Mouse (Mus musculus) heart, embryonic 10.5 days (tissue): ENCODE data around the gene Stx19. TPM values are rescaled to one million over a fixed set of nuclear protein-coding genes. Genes with fewer than 3 reads are reported as not detected.

ENCODE experiments used
- DNase-seq: peaks from one replicate; pipeline ENCODE4 v3.0.0-alpha.2; 2017; ENCODE audit warnings: low spot score
- H3K27ac ChIP-seq: fragments of 300-500 bp; sonication (generic); 2 replicates; pipeline ENCODE4 v1.5.1; 2016; ENCODE audit warnings: mild to moderate bottlenecking
- H3K27me3 ChIP-seq: fragments of 300-500 bp; sonication (generic); 2 replicates; pipeline ENCODE4 v1.6.1; 2016; ENCODE audit warnings: mild to moderate bottlenecking; ENCODE audit not compliant: poor library complexity, insufficient read depth, severe bottlenecking
- H3K36me3 ChIP-seq: fragments of 300-500 bp; sonication (generic); 2 replicates; pipeline ENCODE4 v1.6.1; 2016; ENCODE audit warnings: mild to moderate bottlenecking, moderate library complexity
- H3K4me1 ChIP-seq: fragments of 300-500 bp; sonication (generic); 2 replicates; pipeline ENCODE4 v1.6.1; 2016; ENCODE audit warnings: mild to moderate bottlenecking
- H3K4me3 ChIP-seq: fragments of 300-500 bp; sonication (generic); 2 replicates; pipeline ENCODE4 v1.5.1; 2016; ENCODE audit warnings: mild to moderate bottlenecking, moderate library complexity
- H3K9me3 ChIP-seq: fragments of 300-500 bp; sonication (generic); 2 replicates; pipeline ENCODE4 v1.6.1; 2016; ENCODE audit warnings: mild to moderate bottlenecking, moderate library complexity
- WGBS: fragments of 180-500 bp; shearing (Covaris S2); methylation state at CpG from one replicate; pipeline ENCODE4 v1.1.7; 2016; 5-methylcytosine and 5-hydroxymethylcytosine counted together
- microRNA-seq: library from miRNA; unstranded; fragments of <30 nt; microRNA quantifications from one replicate; pipeline ENCODE4, GENCODE M21; 2017
- polyA plus RNA-seq: library from polyadenylated mRNA; unstranded; fragments of >200 nt; fragmentation: Nextera tagmentation; extraction: Ambion mirVana; gene quantifications from 2 replicates; pipeline ENCODE4 v1.2.1, GENCODE M21; 2016

Stx19 gene
- polyA plus RNA-seq, 1 experiment from 2014 or later, result 0.20 TPM

- WGBS, result 70% methylated on average over 6 of the region's 6 CpGs
- H3K9me3 ChIP-seq, result no peaks in the 10 kb centered on the region
- no peak for DNase-seq
- H3K4me3 ChIP-seq, result no peak overlapping the region; the same call in 1 of the 2 replicates
- no peaks in the 10 kb centered on the region; the same call in 1 of the 2 replicates for H3K4me1 ChIP-seq
- no peaks in the 10 kb centered on the region for H3K27me3 ChIP-seq
- no peaks in the 10 kb centered on the region for H3K36me3 ChIP-seq
- no peak overlapping the region for H3K27ac ChIP-seq
These were observed 40.9 kb downstream of the Stx19 start for GRCm38 (mm10) chr16:62855385-62855784.

- DNase-seq, result no peak
- H3K4me1 ChIP-seq, result no peaks in the 10 kb centered on the region; the same call in 1 of the 2 replicates
- H3K9me3 ChIP-seq, result no peaks in the 10 kb centered on the region
- 97% methylated on average over 2 of the region's 2 CpGs for WGBS
- no peaks in the 10 kb centered on the region for H3K36me3 ChIP-seq
- H3K27ac ChIP-seq, result no peak overlapping the region
- H3K4me3 ChIP-seq, result no peak overlapping the region
- no peaks in the 10 kb centered on the region for H3K27me3 ChIP-seq
These were observed 41.8 kb downstream of the Stx19 start for GRCm38 (mm10) chr16:62856273-62856672.

- Histone ChIP-seq H3K4me1 (no peaks in the 10 kb centered on the region; the same call in 1 of the 2 replicates), H3K9me3 (no peaks in the 10 kb centered on the region), H3K36me3 (no peaks in the 10 kb centered on the region), H3K4me3 (no peak overlapping the region), H3K27ac (no peak overlapping the region), H3K27me3 (no peaks in the 10 kb centered on the region)
- DNase-seq, result no peak
- 87% methylated on average over 2 of the region's 2 CpGs for WGBS
These were observed 43.0 kb downstream of the Stx19 start for GRCm38 (mm10) chr16:62857498-62857897.

- Histone ChIP-seq H3K4me3 (no peak overlapping the region), H3K4me1 (no peaks in the 10 kb centered on the region; the same call in 1 of the 2 replicates), H3K27me3 (no peaks in the 10 kb centered on the region), H3K27ac (no peak overlapping the region), H3K9me3 (no peaks in the 10 kb centered on the region), H3K36me3 (no peaks in the 10 kb centered on the region)
- DNase-seq, result no peak
- 85% methylated on average over 1 of the region's 1 CpGs for WGBS
These were observed 43.5 kb downstream of the Stx19 start for GRCm38 (mm10) chr16:62858018-62858417.

- Histone ChIP-seq H3K4me1 (no peaks in the 10 kb centered on the region), H3K27ac (no peak overlapping the region), H3K9me3 (no peaks in the 10 kb centered on the region), H3K36me3 (no peaks in the 10 kb centered on the region), H3K4me3 (no peak overlapping the region), H3K27me3 (no peaks in the 10 kb centered on the region)
- WGBS, result 83% methylated on average over 1 of the region's 1 CpGs
- DNase-seq, result no peak
These were observed 45.7 kb downstream of the Stx19 start for GRCm38 (mm10) chr16:62860140-62860539.

GRCm38 (mm10) chr16:62861455-62861854 is 47.0 kb downstream of the Stx19 start:
- H3K4me3 ChIP-seq, result no peak overlapping the region
- no peaks in the 10 kb centered on the region for H3K4me1 ChIP-seq
- DNase-seq, result no peak
- no peak overlapping the region for H3K27ac ChIP-seq
- WGBS, result 56% methylated on average over 6 of the region's 6 CpGs
- no peaks in the 10 kb centered on the region for H3K9me3 ChIP-seq
- H3K27me3 ChIP-seq, result no peaks in the 10 kb centered on the region
- H3K36me3 ChIP-seq, result no peaks in the 10 kb centered on the region

GRCm38 (mm10) chr16:62872688-62873117 is 58.2 kb downstream of the Stx19 start:
- no peak overlapping the region for H3K27ac ChIP-seq
- no peaks in the 10 kb centered on the region for H3K36me3 ChIP-seq
- no peaks in the 10 kb centered on the region for H3K4me1 ChIP-seq
- 77% methylated on average over 5 of the region's 5 CpGs for WGBS
- no peaks in the 10 kb centered on the region for H3K27me3 ChIP-seq
- H3K4me3 ChIP-seq, result no peak overlapping the region
- H3K9me3 ChIP-seq, result no peaks in the 10 kb centered on the region
- DNase-seq, result no peak

- no peaks in the 10 kb centered on the region for H3K27me3 ChIP-seq
- H3K9me3 ChIP-seq, result no peaks in the 10 kb centered on the region
- WGBS, result 81% methylated on average over 4 of the region's 4 CpGs
- no peak overlapping the region for H3K27ac ChIP-seq
- H3K4me3 ChIP-seq, result no peak overlapping the region
- DNase-seq, result no peak
- H3K36me3 ChIP-seq, result no peaks in the 10 kb centered on the region
- no peaks in the 10 kb centered on the region for H3K4me1 ChIP-seq
These were observed 58.7 kb downstream of the Stx19 start for GRCm38 (mm10) chr16:62873180-62873579.

Small RNA genes within 50 kb of the gene (microRNA-seq; reads per million reads assigned to microRNA genes)
- not detected for gene Gm25986

Other genes with a start within 250 kb of the Stx19 start
- gene Nsun3, start 27.9 kb upstream of the Stx19 start, polyA plus RNA-seq, result 6.9 and 9.6 TPM in 2 replicates
- 9.2 and 15.4 TPM in 2 replicates for gene Arl13b, start 32.4 kb downstream of the Stx19 start, polyA plus RNA-seq
- 15.2 and 17.4 TPM in 2 replicates for gene Pros1, start 39.6 kb downstream of the Stx19 start, polyA plus RNA-seq